Mouse (Mus musculus) liver, adult 2 months (tissue): ENCODE results near the gene Tsc2.

ENCODE experiments used
- CTCF ChIP-seq: fragments of 200-500 bp; IDR thresholded peaks from 2 replicates; pipeline ENCODE4 v1.5.1; 2011; ENCODE audit warnings: low read depth, low read length, control low read depth
- POLR2A ChIP-seq: fragments of 200-500 bp; IDR thresholded peaks from 2 replicates; pipeline ENCODE4 v1.6.1; 2011; ENCODE audit warnings: low read length, control low read depth; ENCODE audit not compliant: insufficient read depth; ENCODE audit errors: extremely low read depth

DNA sequence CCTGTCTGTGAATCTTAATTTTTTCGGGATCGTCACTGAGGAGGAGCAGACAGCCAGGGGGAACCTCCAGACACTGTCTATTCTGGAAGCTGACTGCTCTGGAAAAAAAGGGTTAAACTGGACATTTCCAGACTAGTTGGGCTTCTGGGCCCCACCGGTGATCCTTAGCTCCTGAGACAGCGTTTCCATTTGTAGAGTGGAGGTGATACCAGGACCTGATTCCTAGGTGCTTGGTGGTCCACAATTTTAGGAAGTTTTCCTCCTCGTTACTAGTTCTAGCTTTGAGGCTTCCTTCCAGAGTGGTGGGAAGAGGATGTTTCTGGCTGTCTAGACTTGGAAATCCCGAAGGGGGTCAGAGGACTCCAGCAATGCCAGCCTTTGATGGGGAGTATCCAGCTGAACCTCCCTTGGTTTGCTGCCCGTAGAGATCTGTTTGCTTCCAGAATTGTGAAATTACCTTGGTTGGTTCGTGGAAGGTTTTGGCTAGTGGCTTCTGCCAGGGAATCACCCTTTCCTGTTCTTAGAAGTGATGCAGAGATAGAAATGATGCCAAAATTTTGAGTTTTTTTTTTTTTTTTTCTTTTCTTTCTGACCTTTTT, 37.9 kb upstream of the Tsc2 start:
- TF ChIP-seq POLR2A: no peak
- TF ChIP-seq CTCF: no peak
